Comparison of ENCODE assay signal across 9 mouse cellular contexts in genomic region chr11:102229331-102229953, GRCm38 (mm10). TPM values are rescaled to one million over a fixed set of nuclear protein-coding genes. Genes with fewer than 3 reads are reported as not detected.
DNase-seq lines count a peak whose midpoint lies in the region; ATAC-seq lines count a peak whose summit lies in the region.
"Had no signal": no experiment of that assay in that cellular context is flagged by ENCODE, and none has a peak within 500 bp of the region (broad histone marks: within the 10 kb centered on the region; RNA-seq: fewer than 3 reads in every experiment).

No protein-coding gene starts in this region.

- H3K9me3 ChIP-seq in heart, embryonic 11.5 days (replicated peaks; ENCODE audit: control insufficient read depth, low read length): no peaks in the 10 kb centered on the region
- no peaks in the 10 kb centered on the region for H3K9me3 ChIP-seq in hindbrain, embryonic 14.5 days (ENCODE audit: control insufficient read depth, low read length)

- peak overlapping the region; percentile 93 for H3K4me2 ChIP-seq in heart, embryonic 11.5 days
- peak overlapping the region; percentile 88 for H3K4me2 ChIP-seq in hindbrain, embryonic 14.5 days (replicated peaks)

- no peak for DNase-seq in heart, adult 8-10 months (ENCODE audit: low spot score)
- DNase-seq in cerebellum, postnatal 36 days: peak; percentile 38 to 41
- peak; percentile 45 for DNase-seq in hindbrain, embryonic 14.5 days (ENCODE audit: low spot score)
- peak; percentile 40 for DNase-seq in lung, postnatal 36 days
- peak; percentile 35 for DNase-seq in thymus, postnatal 25 days
- no peak for DNase-seq in urinary bladder, adult 2 months (ENCODE audit: low spot score)

- peak overlapping the region; percentile 93 for H3K9ac ChIP-seq in heart, embryonic 11.5 days (ENCODE audit: low read depth, low read length)
- peak overlapping the region; percentile 91 for H3K9ac ChIP-seq in hindbrain, embryonic 14.5 days

- under 1% methylated on average over 28 of the region's 47 CpGs for WGBS in heart, embryonic 11.5 days (ENCODE audit: insufficient replicate concordance)
- 1% methylated on average over 29 of the region's 47 CpGs for WGBS in hindbrain, embryonic 14.5 days

- peak overlapping the region; percentile 98 for H3K4me3 ChIP-seq in heart, embryonic 11.5 days (ENCODE audit: low read depth, low read length)
- peak overlapping the region; percentile 98 for H3K4me3 ChIP-seq in hindbrain, embryonic 14.5 days (replicated peaks; ENCODE audit: low read length)

- peak; percentile 51; the same call in 1 of the 2 replicates for ATAC-seq in heart, embryonic 11.5 days (replicated peaks; ENCODE audit: insufficient number of reproducible peaks, low FRiP score, low TSS enrichment)
- peak; percentile 32 for ATAC-seq in CD4-positive, CD25-positive, alpha-beta regulatory T cell, adult 4 months
- ATAC-seq in hindbrain, embryonic 14.5 days (ENCODE audit: low FRiP score): peak; percentile 28

- H3K36me3 ChIP-seq in heart, embryonic 11.5 days (ENCODE audit: control insufficient read depth, insufficient read depth, low read length): no peaks in the 10 kb centered on the region
- H3K36me3 ChIP-seq in hindbrain, embryonic 14.5 days (replicated peaks; ENCODE audit: control insufficient read depth, insufficient read depth): peaks cover 1% of the 10 kb centered on the region; the same call in 1 of the 2 replicates

- peaks cover 50% of the 10 kb centered on the region for H3K4me1 ChIP-seq in heart, embryonic 11.5 days (ENCODE audit: control insufficient read depth, insufficient read depth, low read length)
- peaks cover 43% of the 10 kb centered on the region for H3K4me1 ChIP-seq in hindbrain, embryonic 14.5 days (replicated peaks; ENCODE audit: control insufficient read depth, insufficient read depth, low read length)

- H3K27me3 ChIP-seq in heart, embryonic 11.5 days (ENCODE audit: control insufficient read depth, insufficient read depth, low read length): no peaks in the 10 kb centered on the region
- H3K27me3 ChIP-seq in hindbrain, embryonic 14.5 days (ENCODE audit: control insufficient read depth, insufficient read depth, low read length): no peaks in the 10 kb centered on the region

- peak overlapping the region; percentile 86 for H3K27ac ChIP-seq in heart, embryonic 11.5 days (ENCODE audit: low read depth, low read length)
- H3K27ac ChIP-seq in hindbrain, embryonic 14.5 days: peak overlapping the region; percentile 95

RNA-seq across cellular contexts. Expression of gene Hdac5, which starts 0.5 kb away (rescaled TPM):
- 42.8 and 45.3 TPM in 2 replicates for polyA plus RNA-seq in heart, embryonic 11.5 days (2014; fragmentation: Nextera tagmentation; extraction: Ambion mirVana)
- total RNA-seq in heart, adult 8-10 months (2022): 100 to 1,000 TPM; 114 to 136 (median 121) TPM
- polyA plus RNA-seq in CD4-positive, CD25-positive, alpha-beta regulatory T cell, adult 4 months (2017; shearing (Covaris generic)): 10 to 100 TPM in 1 of 2 experiments, 1 to 10 TPM in 1; 6.5 to 12.3 TPM
- 40.7 and 50.8 TPM in 2 replicates for polyA plus RNA-seq in hindbrain, embryonic 14.5 days (2014; fragmentation: Nextera tagmentation; extraction: Ambion mirVana)
- 58.1 and 75.4 TPM in 2 replicates for polyA plus RNA-seq in urinary bladder, adult 2 months (2012; rRNA removed)

RNA-seq across cellular contexts. Expression of gene BC030867, which starts 19.2 kb away (rescaled TPM):
- polyA plus RNA-seq in heart, embryonic 11.5 days (2014; fragmentation: Nextera tagmentation; extraction: Ambion mirVana): 12.7 and 13.2 TPM in 2 replicates
- total RNA-seq in heart, adult 8-10 months (2022): under 1 TPM; 0.12 to 0.23 (median 0.18) TPM
- polyA plus RNA-seq in CD4-positive, CD25-positive, alpha-beta regulatory T cell, adult 4 months (2017; shearing (Covaris generic)): 1 to 10 TPM in 1 of 2 experiments, under 1 TPM in 1; 0.40 to 1.8 TPM
- 1.8 and 2.9 TPM in 2 replicates for polyA plus RNA-seq in hindbrain, embryonic 14.5 days (2014; fragmentation: Nextera tagmentation; extraction: Ambion mirVana)
- 0.41 TPM in 2 replicates for polyA plus RNA-seq in urinary bladder, adult 2 months (2012; rRNA removed)
- total RNA-seq: neutrophil, adult 5-6 weeks had no signal

RNA-seq across cellular contexts. Expression of gene Asb16, which starts 39.1 kb away (rescaled TPM):
- polyA plus RNA-seq in heart, embryonic 11.5 days (2014; fragmentation: Nextera tagmentation; extraction: Ambion mirVana): 0.23 TPM in 1 of 2 replicates, not detected in the other
- 1 to 10 TPM; 1.3 to 1.6 (median 1.5) TPM for total RNA-seq in heart, adult 8-10 months (2022)
- not detected for polyA plus RNA-seq in CD4-positive, CD25-positive, alpha-beta regulatory T cell, adult 4 months (2017; shearing (Covaris generic))
- 0.07 and 0.18 TPM in 2 replicates for polyA plus RNA-seq in hindbrain, embryonic 14.5 days (2014; fragmentation: Nextera tagmentation; extraction: Ambion mirVana)
- 0.63 and 0.65 TPM in 2 replicates for polyA plus RNA-seq in urinary bladder, adult 2 months (2012; rRNA removed)
- total RNA-seq: neutrophil, adult 5-6 weeks had no signal

RNA-seq across cellular contexts. Expression of gene G6pc3, which starts 40.0 kb away (rescaled TPM):
- 27.9 and 28.7 TPM in 2 replicates for polyA plus RNA-seq in heart, embryonic 11.5 days (2014; fragmentation: Nextera tagmentation; extraction: Ambion mirVana)
- 10 to 100 TPM; 52.2 to 60.3 (median 58.6) TPM for total RNA-seq in heart, adult 8-10 months (2022)
- polyA plus RNA-seq in CD4-positive, CD25-positive, alpha-beta regulatory T cell, adult 4 months (2017; shearing (Covaris generic)): 10 to 100 TPM; 29.1 to 53.9 TPM
- 39.9 and 42.3 TPM in 2 replicates for polyA plus RNA-seq in hindbrain, embryonic 14.5 days (2014; fragmentation: Nextera tagmentation; extraction: Ambion mirVana)
- polyA plus RNA-seq in urinary bladder, adult 2 months (2012; rRNA removed): 73.3 and 80.1 TPM in 2 replicates

RNA-seq across cellular contexts. Expression of gene Lsm12, which starts 44.3 kb away (rescaled TPM):
- 61.3 and 64.3 TPM in 2 replicates for polyA plus RNA-seq in heart, embryonic 11.5 days (2014; fragmentation: Nextera tagmentation; extraction: Ambion mirVana)
- 10 to 100 TPM; 45.4 to 51.9 (median 48.8) TPM for total RNA-seq in heart, adult 8-10 months (2022)
- 10 to 100 TPM; 33.4 to 69.4 TPM for polyA plus RNA-seq in CD4-positive, CD25-positive, alpha-beta regulatory T cell, adult 4 months (2017; shearing (Covaris generic))
- polyA plus RNA-seq in hindbrain, embryonic 14.5 days (2014; fragmentation: Nextera tagmentation; extraction: Ambion mirVana): 78.6 and 81.9 TPM in 2 replicates
- 29.9 and 32.4 TPM in 2 replicates for polyA plus RNA-seq in urinary bladder, adult 2 months (2012; rRNA removed)

Comparison
In these comparisons a context has a peak if more than half of its experiments do, and no peak if none do; other contexts are left out.
1. DNase-seq: peak in cerebellum, postnatal 36 days (2 of 2), hindbrain, embryonic 14.5 days (single experiment), lung, postnatal 36 days (single experiment) and thymus, postnatal 25 days (single experiment); none in heart, adult 8-10 months (single experiment) and urinary bladder, adult 2 months (single experiment).
2. Peak in every context shown above with its lines, with median percentiles within 50 percentile points of each other: ATAC-seq.